Mouse (Mus musculus) midbrain, embryonic 15.5 days (tissue): ENCODE data around the gene Mfge8. TPM values are rescaled to one million over a fixed set of nuclear protein-coding genes. Genes with fewer than 3 reads are reported as not detected.

Experiments used
- ATAC-seq: fragments of 200-750 bp; cut with Nextera tagmentation; replicated peaks from 2 replicates; pipeline ENCODE4 v1.8.0; 2017; ENCODE audit warnings: moderate TSS enrichment
- H3K27ac ChIP-seq: fragments of 300-500 bp; sonication (generic); 2 replicates; pipeline ENCODE4 v1.5.1; 2015; ENCODE audit warnings: mild to moderate bottlenecking, inconsistent platforms
- H3K27me3 ChIP-seq: fragments of 300-500 bp; sonication (generic); replicated peaks from 2 replicates; pipeline ENCODE4 v1.6.1; 2015; ENCODE audit warnings: inconsistent platforms
- H3K36me3 ChIP-seq: fragments of 300-500 bp; sonication (generic); replicated peaks from 2 replicates; pipeline ENCODE4 v1.6.1; 2015; ENCODE audit warnings: inconsistent platforms
- H3K4me1 ChIP-seq: fragments of 300-500 bp; sonication (generic); 2 replicates; pipeline ENCODE4 v1.6.1; 2015; ENCODE audit warnings: inconsistent platforms
- H3K4me2 ChIP-seq: fragments of 300-500 bp; sonication (generic); 2 replicates; pipeline ENCODE4 v1.6.1; 2015; ENCODE audit warnings: inconsistent platforms, mild to moderate bottlenecking, moderate library complexity
- H3K4me3 ChIP-seq: fragments of 300-500 bp; sonication (generic); 2 replicates; pipeline ENCODE4 v1.5.1; 2015; ENCODE audit warnings: mild to moderate bottlenecking, inconsistent platforms
- H3K9ac ChIP-seq: fragments of 300-500 bp; sonication (generic); 2 replicates; pipeline ENCODE4 v1.6.1; 2015; ENCODE audit warnings: mild to moderate bottlenecking, inconsistent platforms
- H3K9me3 ChIP-seq: fragments of 300-500 bp; sonication (generic); 2 replicates; pipeline ENCODE4 v1.6.1; 2016; ENCODE audit warnings: inconsistent platforms
- WGBS: fragments of 180-500 bp; shearing (Covaris S2); methylation state at CpG from one replicate; pipeline ENCODE4 v1.1.7; 2015; ENCODE audit warnings: mixed read lengths; 5-methylcytosine and 5-hydroxymethylcytosine counted together
- polyA plus RNA-seq: library from polyadenylated mRNA; unstranded; fragments of >200 nt; fragmentation: Nextera tagmentation; extraction: Ambion mirVana; gene quantifications from 2 replicates; pipeline ENCODE4 v1.2.1, GENCODE M21; 2015

Gene Mfge8
- polyA plus RNA-seq, 1 experiment from 2014 or later = 113 TPM

- Histone ChIP-seq H3K4me1 (0 out of 2 replicates have a peak, but pooled peaks cover 5% of the 10 kb centered on the region), H3K27me3 (no peaks in the 10 kb centered on the region), H3K9me3 (no peaks in the 10 kb centered on the region), H3K9ac (no peak overlapping the region), H3K27ac (no peak overlapping the region), H3K36me3 (no peaks in the 10 kb centered on the region), H3K4me3 (no peak overlapping the region), H3K4me2 (no peak overlapping the region)
- ATAC-seq = no peak
- WGBS = 40% methylated on average over 4 of the region's 4 CpGs
Measured at GRCm38 (mm10) chr7:79113848-79114247, 35.0 kb downstream of the Mfge8 start.

- no peaks in the 10 kb centered on the region for H3K9me3 ChIP-seq
- H3K27me3 ChIP-seq = no peaks in the 10 kb centered on the region
- no peak overlapping the region for H3K27ac ChIP-seq
- no peak overlapping the region for H3K9ac ChIP-seq
- no peaks in the 10 kb centered on the region for H3K4me1 ChIP-seq
- H3K4me2 ChIP-seq = no peak overlapping the region
- H3K36me3 ChIP-seq = no peaks in the 10 kb centered on the region
- WGBS = 72% methylated on average over 5 of the region's 5 CpGs
- ATAC-seq = no peak
- no peak overlapping the region for H3K4me3 ChIP-seq
Measured at GRCm38 (mm10) chr7:79096492-79096891, 52.4 kb downstream of the Mfge8 start.

GRCm38 (mm10) chr7:79089111-79089510 lies 59.7 kb downstream of the Mfge8 start:
- Histone ChIP-seq H3K4me2 (no peak overlapping the region), H3K4me1 (no peaks in the 10 kb centered on the region), H3K4me3 (no peak overlapping the region), H3K9me3 (no peaks in the 10 kb centered on the region), H3K36me3 (no peaks in the 10 kb centered on the region), H3K27me3 (no peaks in the 10 kb centered on the region), H3K9ac (no peak overlapping the region), H3K27ac (no peak overlapping the region)
- no peak for ATAC-seq
- 79% methylated on average over 4 of the region's 4 CpGs for WGBS

Other genes starting within 250 kb of the Mfge8 start
- 2.2 and 3.1 TPM in 2 replicates for gene Isg20, start 235.6 kb downstream of the Mfge8 start, polyA plus RNA-seq
- 0.06 and 0.14 TPM in 2 replicates for gene Acan, start 95.6 kb downstream of the Mfge8 start, polyA plus RNA-seq
- gene Hapln3, start 18.0 kb downstream of the Mfge8 start, polyA plus RNA-seq = 1.6 and 2.0 TPM in 2 replicates
- gene Abhd2, start 124.1 kb upstream of the Mfge8 start, polyA plus RNA-seq = 16.8 and 18.2 TPM in 2 replicates
- gene Rlbp1, start 238.0 kb upstream of the Mfge8 start, polyA plus RNA-seq = 9.5 and 11.7 TPM in 2 replicates
- 1.9 and 2.1 TPM in 2 replicates for gene Fanci, start 242.9 kb upstream of the Mfge8 start, polyA plus RNA-seq